In genomic region chr6:106819246-106819645, GRCm38 (mm10) we compare ENCODE assay signal across 30 mouse cellular contexts.
"Had no signal": no experiment of that assay in that cellular context is flagged by ENCODE, and none has a peak within 500 bp of the region (broad histone marks: within the 10 kb centered on the region; RNA-seq: fewer than 3 reads in every experiment).

No protein-coding gene starts in this region.

- ATAC-seq: liver, embryonic 12.5 days; liver, postnatal 0 days; lung, postnatal 0 days; midbrain, embryonic 13.5 days; midbrain, embryonic 15.5 days; midbrain, embryonic 16.5 days had no signal

- H3K9ac ChIP-seq: limb, embryonic 15.5 days; liver, embryonic 12.5 days; liver, embryonic 13.5 days; liver, embryonic 14.5 days; liver, embryonic 15.5 days; liver, postnatal 0 days; lung, embryonic 14.5 days; lung, embryonic 15.5 days; midbrain, embryonic 12.5 days; midbrain, embryonic 13.5 days; midbrain, embryonic 15.5 days; neural tube, embryonic 12.5 days had no signal

- DNase-seq: left cerebral cortex, postnatal 4 days; liver; liver, embryonic 13.5 days; liver, postnatal 0 days; lung, adult 18-20 months; lung, adult 2 months; lung, embryonic 14.5 days; lung, postnatal 10 days; lung, postnatal 14 days; lung, postnatal 36 days; lung, postnatal 4 days; midbrain, embryonic 14.5 days had no signal

- H3K27me3 ChIP-seq: limb, embryonic 15.5 days; liver, embryonic 12.5 days; liver, embryonic 13.5 days; liver, embryonic 15.5 days; lung, embryonic 15.5 days; megakaryocyte, embryonic 14.5 days; midbrain, embryonic 12.5 days; midbrain, embryonic 13.5 days; midbrain, embryonic 15.5 days; neural tube, embryonic 12.5 days had no signal

- H3K4me1 ChIP-seq: limb, embryonic 15.5 days; liver, embryonic 12.5 days; liver, embryonic 13.5 days; liver, embryonic 15.5 days; lung, embryonic 15.5 days; megakaryocyte, embryonic 14.5 days; midbrain, embryonic 10.5 days; midbrain, embryonic 12.5 days; midbrain, embryonic 13.5 days; midbrain, embryonic 15.5 days; neural tube, embryonic 12.5 days had no signal

- H3K4me3 ChIP-seq: left cerebral cortex, adult 2 months; limb, embryonic 15.5 days; liver, embryonic 12.5 days; liver, embryonic 13.5 days; liver, embryonic 15.5 days; lung, embryonic 15.5 days; megakaryocyte, embryonic 14.5 days; midbrain, embryonic 10.5 days; midbrain, embryonic 12.5 days; midbrain, embryonic 13.5 days; midbrain, embryonic 15.5 days; myocyte; neural tube, embryonic 12.5 days had no signal

- H3K4me2 ChIP-seq: limb, embryonic 15.5 days; liver, embryonic 11.5 days; liver, embryonic 12.5 days; liver, embryonic 13.5 days; liver, embryonic 15.5 days; lung, embryonic 14.5 days; lung, embryonic 15.5 days; midbrain, embryonic 11.5 days; midbrain, embryonic 12.5 days; midbrain, embryonic 13.5 days; midbrain, embryonic 15.5 days; neural tube, embryonic 12.5 days had no signal

- H3K27ac ChIP-seq: left cerebral cortex, adult 2 months; limb, embryonic 15.5 days; liver, embryonic 12.5 days; liver, embryonic 13.5 days; liver, embryonic 14.5 days; liver, embryonic 15.5 days; lung, embryonic 15.5 days; macrophage; midbrain, embryonic 10.5 days; midbrain, embryonic 12.5 days; midbrain, embryonic 13.5 days; midbrain, embryonic 15.5 days; neural tube, embryonic 12.5 days had no signal

- H3K36me3 ChIP-seq: limb, embryonic 15.5 days; liver, embryonic 12.5 days; liver, embryonic 13.5 days; liver, embryonic 15.5 days; lung, embryonic 15.5 days; midbrain, embryonic 10.5 days; midbrain, embryonic 12.5 days; midbrain, embryonic 13.5 days; midbrain, embryonic 15.5 days; neural tube, embryonic 12.5 days had no signal

- H3K9me3 ChIP-seq: limb, embryonic 15.5 days; liver, embryonic 12.5 days; liver, embryonic 13.5 days; liver, embryonic 15.5 days; lung, embryonic 15.5 days; megakaryocyte, embryonic 14.5 days; midbrain, embryonic 10.5 days; midbrain, embryonic 12.5 days; midbrain, embryonic 13.5 days; midbrain, embryonic 15.5 days; neural tube, embryonic 12.5 days had no signal
